Mouse (Mus musculus) erythroblast, embryonic 14.5 days (primary cell): ENCODE results near the gene Ugt1a7c. TPM values are rescaled to one million over a fixed set of nuclear protein-coding genes. Genes with fewer than 3 reads are reported as not detected.

Experiments
- H3K27me3 ChIP-seq: 2 replicates; pipeline ENCODE4 v1.6.1; 2012; ENCODE audit warnings: inconsistent platforms; ENCODE audit not compliant: control insufficient read depth
- H3K36me3 ChIP-seq: 2 replicates; pipeline ENCODE4 v1.6.1; 2012; ENCODE audit warnings: mild to moderate bottlenecking, inconsistent platforms; ENCODE audit not compliant: control insufficient read depth
- H3K4me1 ChIP-seq: 2 replicates; pipeline ENCODE4 v1.6.1; 2012; ENCODE audit warnings: inconsistent platforms; ENCODE audit not compliant: control insufficient read depth
- H3K4me3 ChIP-seq: replicated peaks from 2 replicates; pipeline ENCODE3; 2012; ENCODE audit warnings: moderate library complexity, mild to moderate bottlenecking, inconsistent platforms
- H3K9me3 ChIP-seq: 2 replicates; pipeline ENCODE4 v1.6.1; 2012; ENCODE audit warnings: low read length, inconsistent platforms, mixed read lengths; ENCODE audit not compliant: control insufficient read depth
- GATA1 ChIP-seq: IDR thresholded peaks from 2 replicates; pipeline ENCODE4 v1.6.1; 2012; ENCODE audit warnings: low read length, inconsistent platforms, mixed read lengths
- TAL1 ChIP-seq: IDR thresholded peaks from 3 replicates; pipeline ENCODE4 v1.6.1; 2012; ENCODE audit warnings: low read length, inconsistent platforms, mixed read lengths
- polyA plus RNA-seq: library from polyadenylated mRNA; stranded (reverse); fragments of >175 nt; gene quantifications from 2 replicates; pipeline ENCODE4 v1.2.3, GENCODE M21; 2012

Gene Ugt1a7c
- polyA plus RNA-seq, 1 experiment, result 0.06 TPM

DNA sequence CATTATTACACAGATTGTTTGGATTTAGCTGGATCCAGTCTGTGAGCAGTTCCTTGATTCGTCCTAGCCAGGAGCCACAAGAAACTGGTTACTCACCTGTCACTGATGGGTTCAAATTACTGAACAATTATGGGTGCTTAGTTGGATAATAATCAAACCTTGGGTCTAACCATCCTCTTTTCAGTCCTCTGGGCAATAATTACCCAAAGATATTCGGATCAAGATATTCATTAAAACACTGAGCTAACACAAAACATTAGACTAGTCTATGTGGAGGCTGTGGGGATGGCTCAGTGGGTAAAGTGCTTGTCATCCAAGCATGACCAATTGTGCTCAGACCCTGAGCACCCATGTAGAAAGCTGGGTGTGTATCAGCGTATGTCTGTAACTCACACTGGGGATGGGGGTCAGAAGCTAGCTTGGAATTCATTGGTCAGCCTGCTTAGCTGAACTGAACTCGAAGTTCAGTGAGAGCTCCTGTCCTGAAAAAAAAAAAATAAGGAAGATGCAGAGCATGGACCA lies 141.1 kb downstream of the Ugt1a7c start:
- peaks cover 72% of the 10 kb centered on the region for H3K9me3 ChIP-seq
- TF ChIP-seq GATA1, result no peak
- TF ChIP-seq TAL1, result no peak
- no peaks in the 10 kb centered on the region for H3K4me1 ChIP-seq
- H3K36me3 ChIP-seq, result no peaks in the 10 kb centered on the region
- peaks cover 5% of the 10 kb centered on the region; the same call in 1 of the 2 replicates for H3K27me3 ChIP-seq
- H3K4me3 ChIP-seq, result no peak overlapping the region

GRCm38 (mm10) chr1:88237311-88237710 lies 142.4 kb downstream of the Ugt1a7c start:
- Histone ChIP-seq H3K9me3 (peaks cover 74% of the 10 kb centered on the region), H3K27me3 (peaks cover 5% of the 10 kb centered on the region; the same call in 1 of the 2 replicates), H3K4me3 (no peak overlapping the region), H3K36me3 (no peaks in the 10 kb centered on the region), H3K4me1 (no peaks in the 10 kb centered on the region)
- TF ChIP-seq TAL1 (no peak), GATA1 (no peak)

- Histone ChIP-seq H3K36me3 (no peaks in the 10 kb centered on the region), H3K9me3 (peaks cover 74% of the 10 kb centered on the region), H3K4me3 (no peak overlapping the region), H3K27me3 (peaks cover 5% of the 10 kb centered on the region; the same call in 1 of the 2 replicates), H3K4me1 (no peaks in the 10 kb centered on the region)
- TF ChIP-seq TAL1, result no peak
- TF ChIP-seq GATA1, result no peak
Measured at GRCm38 (mm10) chr1:88238771-88239170, 143.9 kb downstream of the Ugt1a7c start.

DNA sequence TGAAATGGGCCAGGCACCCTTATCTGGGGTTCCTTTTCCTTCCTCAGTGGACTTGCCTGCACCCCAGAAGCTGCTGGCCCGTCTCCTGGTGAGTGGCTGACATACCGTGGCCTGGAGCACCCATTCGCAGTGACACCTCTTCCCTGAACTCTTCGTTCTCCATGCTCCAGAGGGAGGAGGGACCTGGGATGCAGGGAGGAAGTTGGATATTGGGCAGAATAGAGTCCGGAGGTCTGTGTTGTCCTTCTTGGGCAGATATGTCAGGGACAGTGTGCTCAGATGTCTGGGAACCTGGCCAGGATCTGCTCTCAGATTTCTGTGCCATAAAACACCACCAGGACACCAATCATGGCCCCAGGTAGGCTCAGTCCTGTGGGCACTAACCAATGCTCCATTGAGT lies 145.2 kb downstream of the Ugt1a7c start:
- TF ChIP-seq GATA1 (no peak), TAL1 (no peak)
- H3K9me3 ChIP-seq, result peaks cover 75% of the 10 kb centered on the region
- no peaks in the 10 kb centered on the region for H3K4me1 ChIP-seq
- H3K36me3 ChIP-seq, result no peaks in the 10 kb centered on the region
- peaks cover 3% of the 10 kb centered on the region; the same call in 1 of the 2 replicates for H3K27me3 ChIP-seq
- no peak overlapping the region for H3K4me3 ChIP-seq

DNA sequence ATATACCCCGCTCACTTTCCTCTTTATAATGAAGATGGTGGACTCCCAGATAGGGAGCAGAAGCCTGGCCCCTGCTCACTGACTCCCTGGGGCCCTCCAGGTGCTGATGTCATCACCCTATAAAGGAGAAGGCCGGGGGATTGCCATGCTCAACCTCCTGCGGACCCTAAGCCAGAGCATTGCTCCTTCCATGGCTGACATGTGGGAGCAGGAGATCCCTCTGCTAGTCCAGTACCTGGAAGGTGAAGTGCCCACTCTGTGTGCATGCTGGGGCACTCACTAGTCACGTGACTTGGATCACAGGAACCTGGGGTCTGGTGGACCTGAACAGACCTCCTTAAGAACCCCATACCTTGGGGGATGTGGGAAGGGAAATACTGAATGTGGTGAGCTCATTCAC lies 145.7 kb downstream of the Ugt1a7c start:
- no peak overlapping the region for H3K4me3 ChIP-seq
- H3K36me3 ChIP-seq, result no peaks in the 10 kb centered on the region
- no peaks in the 10 kb centered on the region for H3K4me1 ChIP-seq
- H3K9me3 ChIP-seq, result peaks cover 73% of the 10 kb centered on the region
- TF ChIP-seq TAL1 (no peak), GATA1 (no peak)
- H3K27me3 ChIP-seq, result no peaks in the 10 kb centered on the region

DNA sequence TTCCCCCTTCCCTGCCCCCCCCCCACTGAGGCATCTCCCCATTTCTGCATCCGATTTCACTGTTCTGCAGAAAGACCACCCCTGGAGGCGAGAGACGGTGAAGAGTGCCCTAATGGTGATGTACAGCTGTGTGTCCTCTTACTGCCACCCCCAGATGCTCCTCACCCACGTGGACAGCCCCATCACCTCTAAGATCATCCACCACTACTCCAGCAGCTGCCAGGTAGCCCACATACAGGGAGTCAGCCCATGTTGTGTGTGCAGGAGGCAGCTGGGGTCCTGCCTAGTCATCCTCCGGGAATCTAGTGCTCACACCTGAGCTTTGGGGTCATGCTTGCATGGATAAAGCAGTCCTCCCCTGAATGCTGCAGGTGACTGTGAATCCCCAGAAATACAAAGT lies 149.0 kb downstream of the Ugt1a7c start:
- H3K9me3 ChIP-seq, result peaks cover 73% of the 10 kb centered on the region
- H3K4me1 ChIP-seq, result no peaks in the 10 kb centered on the region
- H3K27me3 ChIP-seq, result no peaks in the 10 kb centered on the region; the same call in 1 of the 2 replicates
- H3K4me3 ChIP-seq, result no peak overlapping the region
- TF ChIP-seq TAL1 (no peak), GATA1 (no peak)
- no peaks in the 10 kb centered on the region for H3K36me3 ChIP-seq

DNA sequence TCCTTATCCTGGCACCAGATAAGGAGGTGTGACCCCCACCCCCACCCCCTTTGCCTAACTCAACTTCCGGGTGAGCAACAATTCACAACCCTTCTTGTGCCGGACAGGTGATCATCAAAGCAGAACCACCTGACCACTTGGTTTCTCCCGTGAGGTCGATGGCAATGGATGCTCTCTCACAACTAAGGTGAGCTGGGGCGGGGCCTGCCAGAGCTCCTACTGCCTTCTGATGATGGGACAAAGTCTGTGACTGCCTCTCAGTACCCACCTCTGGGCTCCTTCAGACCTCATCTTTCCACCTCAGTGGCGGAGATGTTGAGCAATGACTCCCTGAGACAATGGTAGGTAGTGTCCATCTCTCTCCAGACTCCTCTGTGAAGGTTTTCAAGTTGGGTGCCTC lies 151.0 kb downstream of the Ugt1a7c start:
- no peak overlapping the region for H3K4me3 ChIP-seq
- H3K36me3 ChIP-seq, result no peaks in the 10 kb centered on the region
- no peaks in the 10 kb centered on the region; the same call in 1 of the 2 replicates for H3K27me3 ChIP-seq
- H3K4me1 ChIP-seq, result no peaks in the 10 kb centered on the region
- peaks cover 71% of the 10 kb centered on the region for H3K9me3 ChIP-seq
- TF ChIP-seq GATA1, result no peak
- TF ChIP-seq TAL1, result no peak

GRCm38 (mm10) chr1:88246386-88246785 lies 151.5 kb downstream of the Ugt1a7c start:
- H3K36me3 ChIP-seq, result no peaks in the 10 kb centered on the region
- H3K27me3 ChIP-seq, result no peaks in the 10 kb centered on the region; the same call in 1 of the 2 replicates
- H3K4me3 ChIP-seq, result no peak overlapping the region
- no peaks in the 10 kb centered on the region for H3K4me1 ChIP-seq
- TF ChIP-seq GATA1 (no peak), TAL1 (no peak)
- H3K9me3 ChIP-seq, result peaks cover 70% of the 10 kb centered on the region

DNA sequence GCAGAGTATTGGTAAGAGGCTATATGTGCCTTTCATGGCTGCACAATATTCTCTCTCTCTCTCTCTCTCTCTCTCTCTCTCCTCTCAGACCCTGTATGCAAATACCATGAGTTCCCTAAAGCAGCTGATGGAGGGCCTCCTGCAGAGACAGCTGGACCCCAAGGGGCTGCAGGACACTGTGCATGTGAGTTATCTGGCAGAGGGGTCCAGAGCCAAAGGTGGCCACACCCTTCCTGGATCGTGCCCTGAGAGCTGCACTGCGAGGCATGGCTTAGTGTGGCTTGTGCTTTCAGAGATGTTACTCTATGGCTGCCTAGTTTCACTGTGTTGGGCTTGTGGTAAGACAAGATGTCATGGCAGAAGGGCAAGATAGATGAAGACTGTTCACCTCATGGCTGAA lies 152.8 kb downstream of the Ugt1a7c start:
- peaks cover 70% of the 10 kb centered on the region for H3K9me3 ChIP-seq
- no peaks in the 10 kb centered on the region for H3K4me1 ChIP-seq
- TF ChIP-seq TAL1, result no peak
- TF ChIP-seq GATA1, result no peak
- H3K4me3 ChIP-seq, result no peak overlapping the region
- peaks cover 2% of the 10 kb centered on the region; the same call in 1 of the 2 replicates for H3K27me3 ChIP-seq
- no peaks in the 10 kb centered on the region for H3K36me3 ChIP-seq

DNA sequence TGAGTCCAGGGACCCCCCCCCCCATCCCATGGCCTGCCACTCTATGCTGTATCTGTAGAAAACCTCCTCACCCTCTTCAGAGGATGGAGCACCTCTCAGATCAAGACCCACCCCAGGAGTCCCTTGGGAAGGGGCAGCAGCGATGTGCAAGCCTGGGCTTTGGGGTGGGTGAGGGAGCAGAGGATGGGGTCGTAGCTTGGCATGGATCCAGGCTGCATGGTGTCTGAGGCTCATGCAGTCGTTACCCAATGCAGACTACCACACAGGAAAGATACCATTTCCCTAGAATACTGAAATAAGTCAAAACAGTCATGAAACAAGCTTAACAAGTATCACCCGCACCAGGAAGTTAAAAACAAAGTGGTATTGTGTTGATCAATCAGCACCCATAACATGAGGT lies 153.8 kb downstream of the Ugt1a7c start:
- Histone ChIP-seq H3K36me3 (no peaks in the 10 kb centered on the region), H3K4me3 (no peak overlapping the region), H3K27me3 (peaks cover 2% of the 10 kb centered on the region; the same call in 1 of the 2 replicates), H3K4me1 (no peaks in the 10 kb centered on the region), H3K9me3 (peaks cover 71% of the 10 kb centered on the region)
- no peak for TF ChIP-seq TAL1
- TF ChIP-seq GATA1, result no peak
